15 mouse cellular contexts compared by ENCODE assay signal in the genomic region with DNA sequence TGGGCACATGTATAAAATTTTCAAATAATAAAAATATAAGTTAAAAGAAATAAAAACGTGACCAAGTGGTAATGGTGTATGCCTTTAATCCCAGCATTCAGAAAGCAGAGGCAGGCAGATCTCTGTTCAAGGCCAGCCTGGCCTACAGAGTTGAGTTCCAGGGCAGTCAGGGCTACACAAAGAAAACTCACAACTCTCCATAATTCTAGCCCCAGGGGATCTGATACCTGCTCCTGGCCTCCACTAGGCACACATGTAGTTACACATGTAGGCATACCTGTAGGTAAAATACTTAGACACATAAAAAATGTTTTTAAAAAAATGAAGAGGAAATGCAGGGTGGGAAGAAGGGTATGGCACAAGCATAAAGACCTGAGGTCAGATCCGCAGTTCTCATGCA. TPM values are rescaled to one million over a fixed set of nuclear protein-coding genes. Genes with fewer than 3 reads are reported as not detected.
"Had no signal": no experiment of that assay in that cellular context is flagged by ENCODE, and none has a peak within 500 bp of the region (broad histone marks: within the 10 kb centered on the region; RNA-seq: fewer than 3 reads in every experiment).

No protein-coding gene starts in this region.

- H3K27me3 ChIP-seq: lung, embryonic 15.5 days; megakaryocyte, embryonic 14.5 days; midbrain, embryonic 13.5 days; midbrain, embryonic 15.5 days; neural tube, embryonic 12.5 days had no signal

- DNase-seq: lung, adult 2 months; lung, postnatal 14 days; lung, postnatal 36 days; right cerebral cortex, postnatal 14 days; thymus, adult 18-20 months; thymus, postnatal 14 days; thymus, postnatal 36 days had no signal

- H3K36me3 ChIP-seq: midbrain, embryonic 13.5 days; midbrain, embryonic 15.5 days; neural tube, embryonic 12.5 days had no signal

- H3K9me3 ChIP-seq: lung, embryonic 15.5 days; megakaryocyte, embryonic 14.5 days; midbrain, embryonic 13.5 days; midbrain, embryonic 15.5 days; neural tube, embryonic 12.5 days had no signal

- H3K4me3 ChIP-seq: lung, embryonic 15.5 days; megakaryocyte, embryonic 14.5 days; midbrain, embryonic 13.5 days; midbrain, embryonic 15.5 days; neural tube, embryonic 12.5 days had no signal

- H3K4me1 ChIP-seq: lung, embryonic 15.5 days had no signal

RNA-seq across cellular contexts. Expression of gene Spats1, which starts 20.4 kb away (rescaled TPM):
- total RNA-seq: megakaryocyte progenitor cell, adult 5-6 weeks; monocyte, adult 5-6 weeks; neutrophil, adult 5-6 weeks had no signal
